ENCODE assay signal across 15 mouse cellular contexts in the genomic region with DNA sequence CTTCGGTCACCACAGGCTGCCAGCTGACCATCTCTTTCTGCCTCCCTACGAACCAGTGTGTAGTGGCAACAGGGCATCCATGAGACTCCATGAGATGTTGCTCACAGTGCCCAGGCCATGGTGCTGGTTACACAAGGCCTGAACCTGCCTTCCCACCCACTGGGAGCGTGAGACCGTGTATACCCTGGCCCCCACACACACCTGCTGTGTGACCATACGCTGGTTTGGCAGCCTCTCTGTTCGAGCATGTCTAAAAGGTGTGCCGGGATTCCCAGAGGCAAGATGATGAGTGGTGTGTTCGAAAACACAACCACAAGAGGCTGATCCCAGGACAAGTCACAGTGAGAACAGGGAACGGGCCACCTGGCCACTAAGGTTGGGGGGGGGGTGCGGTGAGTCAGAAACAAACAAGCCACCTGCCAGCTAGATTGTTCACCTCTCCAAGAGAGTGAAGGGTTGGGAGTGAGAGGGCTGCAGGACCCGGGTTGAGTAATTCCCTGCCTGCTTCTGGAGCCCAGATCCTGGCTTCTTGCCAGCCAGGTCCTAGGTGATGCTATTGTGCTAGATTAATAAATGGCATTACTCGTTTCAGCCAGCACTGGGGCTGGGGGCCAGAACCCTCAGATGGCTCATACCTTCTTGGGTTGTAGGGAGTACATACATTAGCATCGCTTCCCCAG. TPM values are rescaled to one million over a fixed set of nuclear protein-coding genes. Genes with fewer than 3 reads are reported as not detected.
A peak's percentile ranks its signal among the peaks of the same experiment; 100 is the strongest.
DNase-seq lines count a peak whose midpoint lies in the region; ATAC-seq and TF ChIP-seq lines count a peak whose summit lies in the region.
"Had no signal": no experiment of that assay in that cellular context is flagged by ENCODE, and none has a peak within 500 bp of the region (broad histone marks: within the 10 kb centered on the region; RNA-seq: fewer than 3 reads in every experiment).

No protein-coding gene starts in this region.

- no peaks in the 10 kb centered on the region for H3K36me3 ChIP-seq in heart, embryonic 11.5 days (ENCODE audit: control insufficient read depth, insufficient read depth, low read length)
- H3K36me3 ChIP-seq in lung, postnatal 0 days (ENCODE audit: insufficient read depth, low read length), result no peaks in the 10 kb centered on the region
- H3K36me3 ChIP-seq in midbrain, postnatal 0 days (ENCODE audit: insufficient read depth, low read length), result no peaks in the 10 kb centered on the region
- H3K36me3 ChIP-seq in midbrain, embryonic 11.5 days (ENCODE audit: control insufficient read depth, insufficient read depth, low read length), result no peaks in the 10 kb centered on the region
- H3K36me3 ChIP-seq: heart, embryonic 12.5 days; limb, embryonic 12.5 days had no signal

- no peak overlapping the region for H3K9ac ChIP-seq in heart, embryonic 11.5 days (ENCODE audit: low read depth, low read length)
- no peak overlapping the region for H3K9ac ChIP-seq in lung, postnatal 0 days (replicated peaks; ENCODE audit: low read depth)
- H3K9ac ChIP-seq in midbrain, postnatal 0 days (replicated peaks; ENCODE audit: low read length, poor library complexity, severe bottlenecking), result no peak overlapping the region
- H3K9ac ChIP-seq in midbrain, embryonic 11.5 days (ENCODE audit: low read length), result no peak overlapping the region
- H3K9ac ChIP-seq: forebrain, embryonic 13.5 days; heart, embryonic 12.5 days; limb, embryonic 12.5 days had no signal

- no peaks in the 10 kb centered on the region for H3K4me1 ChIP-seq in heart, embryonic 11.5 days (ENCODE audit: control insufficient read depth, insufficient read depth, low read length)
- H3K4me1 ChIP-seq in lung, postnatal 0 days (ENCODE audit: insufficient read depth, low read depth, low read length), result peaks cover 17% of the 10 kb centered on the region
- H3K4me1 ChIP-seq in midbrain, postnatal 0 days (ENCODE audit: insufficient read depth, low read length), result no peaks in the 10 kb centered on the region
- H3K4me1 ChIP-seq in midbrain, embryonic 11.5 days (ENCODE audit: control insufficient read depth, insufficient read depth, low read length), result no peaks in the 10 kb centered on the region

- no peak overlapping the region for H3K4me2 ChIP-seq in heart, embryonic 11.5 days
- H3K4me2 ChIP-seq in lung, postnatal 0 days (replicated peaks; ENCODE audit: low read depth, low read length), result no peak overlapping the region
- no peak overlapping the region for H3K4me2 ChIP-seq in midbrain, postnatal 0 days (ENCODE audit: low read depth, low read length, poor library complexity, severe bottlenecking)
- no peak overlapping the region for H3K4me2 ChIP-seq in midbrain, embryonic 11.5 days
- H3K4me2 ChIP-seq: forebrain, embryonic 13.5 days; heart, embryonic 12.5 days; limb, embryonic 12.5 days had no signal

- intact Hi-C loops in heart, postnatal 10 days (cut with DNase I), result no loop called here
- intact Hi-C loops in left cerebral cortex, postnatal 25 days (cut with DNase I), result no loop called here

- peak; percentile 69 for TF ChIP-seq EP300 in lung, postnatal 0 days (IDR thresholded peaks at IDR 0.05)

- H3K9me3 ChIP-seq in heart, embryonic 11.5 days (replicated peaks; ENCODE audit: control insufficient read depth, low read length), result peaks cover 2% of the 10 kb centered on the region; the same call in 1 of the 2 replicates
- no peaks in the 10 kb centered on the region; the same call in 1 of the 2 replicates for H3K9me3 ChIP-seq in lung, postnatal 0 days (ENCODE audit: low read length)
- H3K9me3 ChIP-seq in midbrain, postnatal 0 days (ENCODE audit: low read length), result no peaks in the 10 kb centered on the region
- no peaks in the 10 kb centered on the region for H3K9me3 ChIP-seq in midbrain, embryonic 11.5 days (ENCODE audit: control insufficient read depth, low read length)
- H3K9me3 ChIP-seq: forebrain, embryonic 13.5 days; heart, embryonic 12.5 days had no signal

- peaks cover 9% of the 10 kb centered on the region for H3K27me3 ChIP-seq in heart, embryonic 11.5 days (ENCODE audit: control insufficient read depth, insufficient read depth, low read length)
- H3K27me3 ChIP-seq in lung, postnatal 0 days (replicated peaks; ENCODE audit: insufficient read depth, low read length), result no peaks in the 10 kb centered on the region
- H3K27me3 ChIP-seq in midbrain, postnatal 0 days (ENCODE audit: insufficient read depth, low read length), result 0 out of 2 replicates have a peak, but pooled peaks cover 7% of the 10 kb centered on the region
- no peaks in the 10 kb centered on the region; the same call in 1 of the 2 replicates for H3K27me3 ChIP-seq in midbrain, embryonic 11.5 days (ENCODE audit: control insufficient read depth, insufficient read depth, low read length)

- no peak overlapping the region for H3K27ac ChIP-seq in heart, embryonic 11.5 days (ENCODE audit: low read depth, low read length)
- H3K27ac ChIP-seq in lung, postnatal 0 days (ENCODE audit: low read length), result peak overlapping the region; percentile 79
- H3K27ac ChIP-seq in midbrain, postnatal 0 days (ENCODE audit: low read depth, low read length), result no peak overlapping the region
- no peak overlapping the region for H3K27ac ChIP-seq in midbrain, embryonic 11.5 days (ENCODE audit: low read depth, low read length)
- H3K27ac ChIP-seq: forebrain, embryonic 13.5 days; gastrocnemius, adult 2 months; limb, embryonic 12.5 days had no signal

- 0 out of 2 replicates have a peak, but pooled peaks have one; percentile 1 for TF ChIP-seq CTCF in lung, postnatal 0 days (IDR thresholded peaks at IDR 0.05)
- TF ChIP-seq CTCF in midbrain, postnatal 0 days (IDR thresholded peaks at IDR 0.05), result no peak

- WGBS in heart, embryonic 11.5 days (ENCODE audit: insufficient replicate concordance), result 85% methylated on average over 13 of the region's 13 CpGs
- 57% methylated on average over 13 of the region's 13 CpGs for WGBS in lung, postnatal 0 days
- 84% methylated on average over 13 of the region's 13 CpGs for WGBS in midbrain, postnatal 0 days
- 87% methylated on average over 13 of the region's 13 CpGs for WGBS in midbrain, embryonic 11.5 days

- DNase-seq in heart, postnatal 10 days, result no peak
- DNase-seq in MN1 (ENCODE audit: low spot score), result peak; percentile 31
- DNase-seq in cerebellum, adult 18-20 months, result peak; percentile 53 to 63
- peak; percentile 93 for DNase-seq in lung, postnatal 0 days (ENCODE audit: low spot score)
- no peak for DNase-seq in midbrain, postnatal 0 days (ENCODE audit: low spot score)
- no peak for DNase-seq in midbrain, embryonic 11.5 days (ENCODE audit: low spot score, missing footprints)
- DNase-seq in left cerebral cortex, postnatal 25 days (ENCODE audit: low spot score in 2 of 2), result no peak
- DNase-seq: gastrocnemius, adult 2 months; kidney, adult 18-20 months; thymus, postnatal 14 days had no signal

- no peak overlapping the region for H3K4me3 ChIP-seq in heart, embryonic 11.5 days (ENCODE audit: low read depth, low read length)
- H3K4me3 ChIP-seq in lung, postnatal 0 days (ENCODE audit: low read depth, low read length), result no peak overlapping the region
- no peak overlapping the region for H3K4me3 ChIP-seq in midbrain, postnatal 0 days (ENCODE audit: low read depth, low read length)
- H3K4me3 ChIP-seq in midbrain, embryonic 11.5 days (ENCODE audit: low read depth, low read length), result no peak overlapping the region
- H3K4me3 ChIP-seq: forebrain, embryonic 13.5 days; gastrocnemius, adult 2 months; heart, embryonic 12.5 days; limb, embryonic 12.5 days had no signal

- ATAC-seq in heart, embryonic 11.5 days (replicated peaks; ENCODE audit: insufficient number of reproducible peaks, low FRiP score, low TSS enrichment), result 0 out of 2 replicates have a peak, but pooled peaks have one; percentile 26
- ATAC-seq in lung, postnatal 0 days, result peak; percentile 78
- no peak for ATAC-seq in midbrain, postnatal 0 days (ENCODE audit: low FRiP score)
- ATAC-seq in midbrain, embryonic 11.5 days (ENCODE audit: low FRiP score), result no peak
- ATAC-seq: CD4-positive, CD25-positive, alpha-beta regulatory T cell, adult 4 months; forebrain, embryonic 13.5 days had no signal

RNA-seq across cellular contexts. Expression of a gene that starts 11.1 kb away (rescaled TPM):
- polyA plus RNA-seq in heart, embryonic 11.5 days (2014; fragmentation: Nextera tagmentation; extraction: Ambion mirVana), result 0.08 and 0.47 TPM in 2 replicates
- 10 to 100 TPM in 1 of 2 experiments, 1 to 10 TPM in 1; 7.6 to 13.7 TPM for total RNA-seq in heart, postnatal 10 days (2021)
- 28.9 and 29.8 TPM in 2 replicates for polyA plus RNA-seq in lung, postnatal 0 days (2015; fragmentation: Nextera tagmentation; extraction: Ambion mirVana)
- total RNA-seq in midbrain, postnatal 0 days (2014; rRNA removed), result 3.9 and 11.3 TPM in 2 replicates
- 0.44 and 0.67 TPM in 2 replicates for polyA plus RNA-seq in midbrain, postnatal 0 days (2015; fragmentation: Nextera tagmentation; extraction: Ambion mirVana)
- polyA plus RNA-seq in midbrain, embryonic 11.5 days (2014; fragmentation: Nextera tagmentation; extraction: Ambion mirVana), result 0.37 and 0.60 TPM in 2 replicates
- total RNA-seq in left cerebral cortex, postnatal 25 days (2021), result 10 to 100 TPM in 1 of 2 experiments, 1 to 10 TPM in 1; 8.7 to 10.1 TPM

RNA-seq across cellular contexts. Expression of a gene that starts 56.0 kb away (rescaled TPM):
- polyA plus RNA-seq in heart, embryonic 11.5 days (2014; fragmentation: Nextera tagmentation; extraction: Ambion mirVana), result 0.68 and 0.89 TPM in 2 replicates
- total RNA-seq in heart, postnatal 10 days (2021), result 1 to 10 TPM in 1 of 2 experiments, under 1 TPM in 1; 0.60 to 1.1 TPM
- polyA plus RNA-seq in lung, postnatal 0 days (2015; fragmentation: Nextera tagmentation; extraction: Ambion mirVana), result 20.1 and 21.7 TPM in 2 replicates
- 37.1 and 39.1 TPM in 2 replicates for total RNA-seq in midbrain, postnatal 0 days (2014; rRNA removed)
- polyA plus RNA-seq in midbrain, postnatal 0 days (2015; fragmentation: Nextera tagmentation; extraction: Ambion mirVana), result 24.1 and 29.4 TPM in 2 replicates
- 0.31 and 0.66 TPM in 2 replicates for polyA plus RNA-seq in midbrain, embryonic 11.5 days (2014; fragmentation: Nextera tagmentation; extraction: Ambion mirVana)
- 10 to 100 TPM; 40.8 to 50.6 TPM for total RNA-seq in left cerebral cortex, postnatal 25 days (2021)

Comparison
In these comparisons a context has a peak if more than half of its experiments do, and no peak if none do; other contexts are left out.
1. RNA of a gene that starts 56.0 kb away (polyA plus RNA-seq): 24.1 to 29.4 TPM in midbrain, postnatal 0 days and 20.1 to 21.7 TPM in lung, postnatal 0 days; 0.68 to 0.89 TPM in heart, embryonic 11.5 days and 0.31 to 0.66 TPM in midbrain, embryonic 11.5 days; every median in the first group is over 10 times any median in the second.
2. ATAC-seq: peak in heart, embryonic 11.5 days (single experiment) and lung, postnatal 0 days (single experiment); none in midbrain, postnatal 0 days (single experiment) and midbrain, embryonic 11.5 days (single experiment).
3. DNase-seq: peak in MN1 (single experiment), cerebellum, adult 18-20 months (2 of 2) and lung, postnatal 0 days (single experiment); none in heart, postnatal 10 days (0 of 2), midbrain, postnatal 0 days (single experiment), midbrain, embryonic 11.5 days (single experiment) and left cerebral cortex, postnatal 25 days (0 of 2).
4. RNA of a gene that starts 11.1 kb away (polyA plus RNA-seq): 28.9 to 29.8 TPM in lung, postnatal 0 days; 0.44 to 0.67 TPM in midbrain, postnatal 0 days, 0.37 to 0.60 TPM in midbrain, embryonic 11.5 days and 0.08 to 0.47 TPM in heart, embryonic 11.5 days; every median in the first group is over 10 times any median in the second.